Mouse (Mus musculus) hindbrain, embryonic 14.5 days (tissue): ENCODE results near the gene Sbno2. TPM values are rescaled to one million over a fixed set of nuclear protein-coding genes. Genes with fewer than 3 reads are reported as not detected.
A peak's percentile ranks its signal among the peaks of the same experiment; 100 is the strongest.

Experiments
- ATAC-seq: fragments of 200-750 bp; cut with Nextera tagmentation; 2 replicates; pipeline ENCODE4 v1.8.0; 2017; ENCODE audit warnings: moderate number of reproducible peaks, mild to moderate bottlenecking, moderate TSS enrichment, moderate library complexity; ENCODE audit not compliant: low FRiP score
- DNase-seq: peaks from one replicate; pipeline ENCODE4 v3.0.0-alpha.2; 2015; ENCODE audit warnings: low spot score
- H3K27ac ChIP-seq: fragments of 300-500 bp; sonication (generic); 2 replicates; pipeline ENCODE4 v1.5.1; 2014; ENCODE audit warnings: mild to moderate bottlenecking, moderate library complexity
- H3K27me3 ChIP-seq: fragments of 300-500 bp; sonication (generic); 2 replicates; pipeline ENCODE4 v1.6.1; 2014; ENCODE audit warnings: mild to moderate bottlenecking, low read length, mixed read lengths; ENCODE audit not compliant: control insufficient read depth, insufficient read depth
- H3K36me3 ChIP-seq: fragments of 300-500 bp; sonication (generic); replicated peaks from 2 replicates; pipeline ENCODE4 v1.6.1; 2014; ENCODE audit not compliant: control insufficient read depth, insufficient read depth
- H3K4me1 ChIP-seq: fragments of 300-500 bp; sonication (generic); replicated peaks from 2 replicates; pipeline ENCODE4 v1.6.1; 2014; ENCODE audit warnings: antibody characterized with exemption, low read length, mixed read lengths; ENCODE audit not compliant: control insufficient read depth, insufficient read depth
- H3K4me2 ChIP-seq: fragments of 300-500 bp; sonication (generic); replicated peaks from 2 replicates; pipeline ENCODE4 v1.6.1; 2014; ENCODE audit warnings: mild to moderate bottlenecking, moderate library complexity
- H3K4me3 ChIP-seq: fragments of 300-500 bp; sonication (generic); replicated peaks from 2 replicates; pipeline ENCODE4 v1.5.1; 2014; ENCODE audit warnings: mild to moderate bottlenecking, low read length
- H3K9ac ChIP-seq: fragments of 300-500 bp; sonication (generic); 2 replicates; pipeline ENCODE4 v1.6.1; 2014
- H3K9me3 ChIP-seq: fragments of 300-500 bp; sonication (generic); 2 replicates; pipeline ENCODE4 v1.6.1; 2016; ENCODE audit warnings: low read length; ENCODE audit not compliant: control insufficient read depth
- WGBS: fragments of 180-500 bp; shearing (Covaris S2); extraction: QIAGEN DNeasy Blood & Tissue Kit; methylation state at CpG from one replicate; pipeline ENCODE4 v1.1.7; 2014; 5-methylcytosine and 5-hydroxymethylcytosine counted together
- polyA plus RNA-seq: library from polyadenylated mRNA; unstranded; fragments of >200 nt; fragmentation: Nextera tagmentation; extraction: Ambion mirVana; gene quantifications from 2 replicates; pipeline ENCODE4 v1.2.1, GENCODE M21; 2014

Gene Sbno2
- polyA plus RNA-seq, 1 experiment from 2014 or later = 12.6 TPM

GRCm38 (mm10) chr10:80116563-80116926 lies 11.2 kb upstream of the Sbno2 start:
- H3K27me3 ChIP-seq = no peaks in the 10 kb centered on the region
- 2% methylated on average over 27 of the region's 27 CpGs for WGBS
- peaks cover 18% of the 10 kb centered on the region for H3K36me3 ChIP-seq
- ATAC-seq (no peak), DNase-seq (no peak)
- peak overlapping the region; percentile 92 for H3K9ac ChIP-seq
- peak overlapping the region; percentile 20; the same call in 1 of the 2 replicates for H3K27ac ChIP-seq
- no peaks in the 10 kb centered on the region for H3K9me3 ChIP-seq
- peak overlapping the region; percentile 87 for H3K4me3 ChIP-seq
- H3K4me1 ChIP-seq = peaks cover 30% of the 10 kb centered on the region
- H3K4me2 ChIP-seq = peak overlapping the region; percentile 84

GRCm38 (mm10) chr10:80115944-80116335 lies 10.6 kb upstream of the Sbno2 start:
- Histone ChIP-seq H3K9ac (peak overlapping the region; percentile 92), H3K36me3 (peaks cover 17% of the 10 kb centered on the region), H3K4me2 (peak overlapping the region; percentile 84), H3K9me3 (no peaks in the 10 kb centered on the region), H3K4me1 (peaks cover 30% of the 10 kb centered on the region), H3K4me3 (peak overlapping the region; percentile 87), H3K27ac (peak overlapping the region; percentile 82), H3K27me3 (no peaks in the 10 kb centered on the region)
- no peak for ATAC-seq
- WGBS = under 1% methylated on average over 52 of the region's 63 CpGs
- no peak for DNase-seq

GRCm38 (mm10) chr10:80115290-80115943 lies 10.0 kb upstream of the Sbno2 start, which contains the start of gene Stk11:
Gene Stk11 (plus strand): TSS chr10:80115803.
- Histone ChIP-seq H3K27me3 (0 out of 2 replicates have a peak, but pooled peaks cover 2% of the 10 kb centered on the region), H3K4me1 (peaks cover 30% of the 10 kb centered on the region), H3K9me3 (no peaks in the 10 kb centered on the region), H3K4me3 (peak within 1 kb of the TSS; percentile 87), H3K9ac (peak within 1 kb of the TSS; percentile 92), H3K27ac (peak within 1 kb of the TSS; percentile 82), H3K36me3 (peaks cover 12% of the 10 kb centered on the region), H3K4me2 (peak within 1 kb of the TSS; percentile 84)
- peak; percentile 100 for DNase-seq
- peak; percentile 98 for ATAC-seq
- under 1% methylated on average over 69 of the region's 70 CpGs for WGBS

- peak; percentile 88 for DNase-seq
These were observed 9.2 kb upstream of the Sbno2 start for GRCm38 (mm10) chr10:80114341-80115284.

GRCm38 (mm10) chr10:80107678-80108077 lies 2.3 kb upstream of the Sbno2 start:
- Histone ChIP-seq H3K36me3 (no peaks in the 10 kb centered on the region), H3K4me3 (no peak overlapping the region), H3K4me2 (no peak overlapping the region), H3K9ac (no peak overlapping the region), H3K27me3 (0 out of 2 replicates have a peak, but pooled peaks cover 5% of the 10 kb centered on the region), H3K9me3 (no peaks in the 10 kb centered on the region), H3K4me1 (peaks cover 3% of the 10 kb centered on the region; the same call in 1 of the 2 replicates), H3K27ac (no peak overlapping the region)
- ATAC-seq (no peak), DNase-seq (no peak)
- WGBS = 63% methylated on average over 6 of the region's 6 CpGs

More at GRCm38 (mm10) chr10:80114341-80115284, 9.2 kb upstream of the Sbno2 start:
- Histone ChIP-seq H3K9me3 (no peaks in the 10 kb centered on the region), H3K27ac (peak overlapping the region; percentile 68), H3K4me2 (peak overlapping the region; percentile 52), H3K4me1 (peaks cover 30% of the 10 kb centered on the region), H3K4me3 (peak overlapping the region; percentile 87), H3K36me3 (peaks cover 7% of the 10 kb centered on the region; the same call in 1 of the 2 replicates), H3K9ac (peak overlapping the region; percentile 35), H3K27me3 (0 out of 2 replicates have a peak, but pooled peaks cover 5% of the 10 kb centered on the region)
- 2% methylated on average over 27 of the region's 27 CpGs for WGBS
- peak; percentile 41; the same call in 1 of the 2 replicates for ATAC-seq

- ATAC-seq = no peak
- 79% methylated on average over 5 of the region's 5 CpGs for WGBS
- no peak for DNase-seq
- Histone ChIP-seq H3K4me1 (peaks cover 13% of the 10 kb centered on the region), H3K27ac (no peak overlapping the region), H3K9ac (no peak overlapping the region), H3K27me3 (0 out of 2 replicates have a peak, but pooled peaks cover 5% of the 10 kb centered on the region), H3K4me2 (no peak overlapping the region), H3K9me3 (no peaks in the 10 kb centered on the region), H3K4me3 (no peak overlapping the region), H3K36me3 (no peaks in the 10 kb centered on the region)
These were observed 555 bp upstream of the Sbno2 start for GRCm38 (mm10) chr10:80105926-80106325.

GRCm38 (mm10) chr10:80104181-80104580 lies 1.2 kb downstream of the Sbno2 start:
- Histone ChIP-seq H3K4me1 (peaks cover 13% of the 10 kb centered on the region), H3K27ac (no peak overlapping the region), H3K9me3 (no peaks in the 10 kb centered on the region), H3K9ac (no peak overlapping the region), H3K36me3 (no peaks in the 10 kb centered on the region), H3K4me2 (no peak overlapping the region), H3K27me3 (no peaks in the 10 kb centered on the region), H3K4me3 (no peak overlapping the region)
- ATAC-seq (no peak), DNase-seq (no peak)
- 81% methylated on average over 3 of the region's 3 CpGs for WGBS

- H3K9me3 ChIP-seq = no peaks in the 10 kb centered on the region
- no peaks in the 10 kb centered on the region for H3K36me3 ChIP-seq
- H3K4me3 ChIP-seq = peak overlapping the region; percentile 90; the same call in 1 of the 2 replicates
- H3K9ac ChIP-seq = peak overlapping the region; percentile 91
- H3K4me1 ChIP-seq = peaks cover 13% of the 10 kb centered on the region
- peak overlapping the region; percentile 93 for H3K4me2 ChIP-seq
- WGBS = 87% methylated on average over 2 of the region's 2 CpGs
- DNase-seq (no peak), ATAC-seq (no peak)
- H3K27ac ChIP-seq = peak overlapping the region; percentile 78
- no peaks in the 10 kb centered on the region for H3K27me3 ChIP-seq
These were observed 2.3 kb downstream of the Sbno2 start for GRCm38 (mm10) chr10:80103032-80103431.
